Mouse (Mus musculus): ENCODE data around the gene Gng10.

DNA sequence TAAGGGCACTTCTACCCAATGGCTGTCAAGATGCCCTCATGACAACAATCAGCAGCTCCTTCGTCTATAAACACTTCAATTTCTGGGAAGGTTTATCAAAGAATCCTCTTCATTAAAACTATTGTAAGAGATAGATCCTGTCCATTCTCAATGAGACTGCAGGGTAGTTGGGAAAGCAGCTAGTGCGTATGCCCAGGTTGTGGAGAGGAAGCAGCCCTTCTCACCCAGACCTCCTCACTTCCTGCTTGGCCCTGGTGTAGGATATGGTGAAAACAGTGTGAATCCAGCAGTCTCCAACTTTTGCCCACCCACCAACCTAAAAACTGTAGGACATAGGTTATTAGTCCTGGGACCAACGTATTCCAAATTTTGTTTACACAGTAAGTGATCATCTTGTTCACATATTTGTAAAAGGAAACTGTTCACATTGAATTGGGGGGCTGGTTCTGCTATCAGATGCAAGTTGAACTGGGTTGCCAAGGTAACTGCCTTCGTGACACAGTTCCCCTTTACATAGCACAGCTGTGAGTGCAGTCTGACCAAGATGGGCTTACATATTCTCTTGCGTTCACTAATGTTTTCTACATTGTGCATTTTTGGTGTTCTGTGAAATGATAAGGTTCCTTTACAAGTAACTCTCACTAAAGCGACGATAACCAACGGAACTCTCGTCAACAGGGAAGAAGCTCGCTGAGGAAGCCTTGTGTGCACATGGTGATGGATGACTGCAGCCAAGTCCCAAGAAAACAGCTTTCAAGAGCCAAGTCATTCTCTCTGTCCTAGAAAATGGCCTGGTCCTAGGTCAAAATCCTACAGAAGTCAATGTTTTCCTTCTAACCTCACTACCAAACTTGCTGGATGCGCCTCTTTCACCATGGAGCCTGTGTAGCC lies 5.8 kb downstream of the Gng10 start:
- TF ChIP-seq POLR2A (IDR thresholded peaks at IDR 0.05; ENCODE audit: low read depth, low read length) (no peak), CTCF (IDR thresholded peaks at IDR 0.05; ENCODE audit: extremely low read depth, insufficient read depth, insufficient read length, insufficient replicate concordance) (no peak)
